Mouse (Mus musculus) right cerebral cortex, postnatal 25 days (tissue): ENCODE results near the gene Vps37d.

ENCODE experiments used
- DNase-seq: peaks from one replicate; pipeline ENCODE4 v3.0.0; 2022

Vps37d gene

GRCm38 (mm10) chr5:135077564-135078481 lies at the start of gene Vps37d:
Gene Vps37d, minus strand, starts transcription at chr5:135078266.
- peak; percentile 94 for DNase-seq

GRCm38 (mm10) chr5:135127669-135128068 lies 49.6 kb upstream of the Vps37d start:
- no peak for DNase-seq

GRCm38 (mm10) chr5:135126121-135126520 lies 48.1 kb upstream of the Vps37d start:
- DNase-seq, result no peak

- no peak for DNase-seq
These were observed 42.7 kb upstream of the Vps37d start for GRCm38 (mm10) chr5:135120753-135121152.

GRCm38 (mm10) chr5:135118589-135119081 lies 40.6 kb upstream of the Vps37d start:
- DNase-seq, result peak; percentile 25

GRCm38 (mm10) chr5:135115241-135115640 lies 37.2 kb upstream of the Vps37d start:
- DNase-seq, result no peak

- DNase-seq, result no peak
These were observed 35.7 kb upstream of the Vps37d start for GRCm38 (mm10) chr5:135113782-135114181.

- DNase-seq, result no peak
These were observed 31.9 kb upstream of the Vps37d start for GRCm38 (mm10) chr5:135109976-135110375.

GRCm38 (mm10) chr5:135109426-135109825 lies 31.4 kb upstream of the Vps37d start:
- no peak for DNase-seq

GRCm38 (mm10) chr5:135109017-135109416 lies 31.0 kb upstream of the Vps37d start:
- no peak for DNase-seq

GRCm38 (mm10) chr5:135107521-135108501 lies 29.7 kb upstream of the Vps37d start:
- peak; percentile 25 for DNase-seq

GRCm38 (mm10) chr5:135106758-135107256 lies 28.7 kb upstream of the Vps37d start:
- DNase-seq, result peak; percentile 46

- DNase-seq, result no peak
These were observed 26.1 kb upstream of the Vps37d start for GRCm38 (mm10) chr5:135103999-135104660.

GRCm38 (mm10) chr5:135100981-135101380 lies 22.9 kb upstream of the Vps37d start:
- no peak for DNase-seq

- DNase-seq, result no peak
These were observed 11.6 kb upstream of the Vps37d start, which contains the start of gene Mlxipl for GRCm38 (mm10) chr5:135089653-135090052. Gene Mlxipl, plus strand, starts transcription at chr5:135089890.

GRCm38 (mm10) chr5:135086871-135087270 lies 8.8 kb upstream of the Vps37d start:
- no peak for DNase-seq

- no peak for DNase-seq
These were observed 2.5 kb upstream of the Vps37d start for GRCm38 (mm10) chr5:135080539-135080938.

GRCm38 (mm10) chr5:135079578-135079977 lies 1.5 kb upstream of the Vps37d start:
- no peak for DNase-seq

- no peak for DNase-seq
These were observed 380 bp upstream of the Vps37d start for GRCm38 (mm10) chr5:135078482-135078810.

- no peak for DNase-seq
These were observed 1.0 kb downstream of the Vps37d start for GRCm38 (mm10) chr5:135076931-135077505.

- DNase-seq, result no peak
These were observed 1.7 kb downstream of the Vps37d start for GRCm38 (mm10) chr5:135076368-135076767.

GRCm38 (mm10) chr5:135075655-135076054 lies 2.4 kb downstream of the Vps37d start:
- no peak for DNase-seq
